Mouse (Mus musculus): Measurements from ENCODE around the gene Scrt2. TPM values are rescaled to one million over a fixed set of nuclear protein-coding genes. Genes with fewer than 3 reads are reported as not detected.
A peak's percentile ranks its signal among the peaks of the same experiment; 100 is the strongest.

Gene Scrt2
- total RNA-seq, 2 experiments from 2014 or later: 9.0 to 9.1 TPM

DNA sequence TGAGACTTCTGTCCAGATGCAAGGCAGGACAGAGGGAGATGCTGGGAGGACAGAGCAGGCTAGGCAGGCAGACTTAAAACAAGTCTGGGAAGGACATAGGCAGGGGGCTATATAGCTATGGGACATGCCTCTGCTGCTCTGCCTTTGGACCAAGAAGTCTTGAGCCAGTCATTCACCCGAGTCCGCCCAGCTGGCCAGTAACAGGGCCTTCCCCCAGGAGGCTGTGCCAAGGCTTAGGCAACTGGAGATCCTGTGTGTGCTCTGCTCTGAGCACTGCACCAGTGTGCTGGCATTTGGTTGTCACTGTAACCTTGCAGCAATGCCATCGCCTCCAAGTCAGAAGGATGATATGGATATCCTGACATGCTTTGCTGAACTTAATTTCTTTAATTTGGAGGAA lies 4.0 kb upstream of the Scrt2 start:
- intact Hi-C loops (cut with DNase I): no loop called here

DNA sequence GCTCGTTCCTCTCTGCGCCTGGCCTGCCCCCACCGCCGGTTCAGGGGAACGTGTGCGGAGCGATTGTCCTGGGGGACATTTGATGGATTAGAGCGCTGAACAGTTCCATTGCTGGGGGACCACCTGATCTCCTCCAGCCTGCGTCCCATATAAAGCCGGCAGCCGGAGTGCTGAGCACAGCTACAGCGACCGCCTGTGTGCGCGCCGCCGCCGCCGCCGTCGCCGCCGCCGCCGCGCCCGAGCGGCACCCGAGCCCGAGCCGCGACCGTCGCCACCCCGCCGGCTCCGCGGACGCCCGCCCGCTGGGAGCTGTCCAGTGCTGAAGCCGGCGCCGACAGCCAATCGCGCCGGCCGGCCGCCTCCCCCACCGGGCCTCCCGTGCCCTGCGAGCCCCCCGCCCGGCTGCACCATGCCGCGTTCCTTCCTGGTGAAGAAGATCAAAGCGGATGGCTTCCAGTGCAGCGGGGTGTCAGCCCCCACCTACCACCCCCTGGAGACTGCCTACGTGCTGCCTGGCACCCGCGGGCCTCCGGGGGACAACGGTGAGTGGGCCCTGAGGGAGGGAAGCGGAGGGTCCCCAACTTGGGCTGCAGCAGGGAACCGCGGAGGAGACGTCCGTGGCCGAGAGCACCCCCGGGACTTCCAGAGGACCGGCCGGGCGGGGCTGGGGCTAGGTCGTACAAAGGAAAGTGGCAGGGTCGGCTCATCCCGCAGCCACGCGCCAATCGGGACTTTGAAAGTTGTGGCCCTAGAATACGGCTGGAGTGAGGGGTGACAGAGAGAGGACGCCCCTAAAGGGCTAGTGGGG lies 516 bp downstream of the Scrt2 start:
- intact Hi-C loops (cut with DNase I): loop anchor here (5.0 kb wide), 1 partner anchor 50 kb away; no protein-coding TSS in a partner anchor
- DNase-seq (ENCODE audit: low spot score in 2 of 2): peak; percentile 63 to 69

More for the DNA sequence above, 4.0 kb upstream of the Scrt2 start:
- no peak for DNase-seq (ENCODE audit: low spot score in 2 of 2)

DNA sequence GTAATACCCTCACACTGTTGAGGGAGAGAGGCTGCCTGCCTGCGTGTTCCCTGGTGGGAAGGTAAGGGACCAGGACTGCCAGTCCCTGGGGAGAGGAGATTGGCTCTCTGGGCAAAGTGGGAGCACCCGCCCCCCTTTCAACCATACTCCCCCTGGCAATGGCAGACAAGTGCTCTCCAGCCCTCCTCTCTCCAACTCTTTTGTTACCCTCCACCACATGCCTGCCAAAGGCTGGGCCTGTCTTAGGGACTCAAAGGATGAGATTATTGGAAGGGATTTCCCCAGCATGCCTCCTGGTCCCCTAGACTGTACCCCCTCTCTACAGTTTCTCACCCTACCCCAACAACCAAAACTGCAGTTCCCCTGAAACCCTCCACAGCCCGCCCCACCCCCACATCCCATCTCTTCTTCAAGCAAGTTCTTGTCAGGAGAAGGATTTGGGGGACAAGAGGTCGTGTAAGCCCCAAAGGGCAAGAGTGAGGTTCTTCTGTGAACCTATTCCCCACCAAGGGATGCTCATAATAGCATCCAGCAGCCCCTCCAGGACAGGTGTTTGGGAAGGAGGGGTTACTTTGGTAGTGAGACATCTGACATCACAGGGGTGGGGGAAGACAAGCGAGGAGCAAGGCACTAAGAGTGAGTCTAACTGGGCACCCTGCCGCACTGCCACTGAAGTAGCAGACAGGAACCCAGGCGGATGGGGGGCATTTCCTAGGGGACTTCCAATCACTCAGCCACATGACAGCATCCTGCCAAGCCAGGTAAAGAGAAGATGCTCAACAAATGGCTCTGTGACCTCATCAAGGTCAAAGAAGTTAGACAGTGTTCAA lies 1.3 kb downstream of the Scrt2 start:
- intact Hi-C loops (cut with DNase I): loop anchor here (5.0 kb wide), 1 partner anchor 50 kb away; no protein-coding TSS in a partner anchor
- no peak for DNase-seq (ENCODE audit: low spot score in 2 of 2)

DNA sequence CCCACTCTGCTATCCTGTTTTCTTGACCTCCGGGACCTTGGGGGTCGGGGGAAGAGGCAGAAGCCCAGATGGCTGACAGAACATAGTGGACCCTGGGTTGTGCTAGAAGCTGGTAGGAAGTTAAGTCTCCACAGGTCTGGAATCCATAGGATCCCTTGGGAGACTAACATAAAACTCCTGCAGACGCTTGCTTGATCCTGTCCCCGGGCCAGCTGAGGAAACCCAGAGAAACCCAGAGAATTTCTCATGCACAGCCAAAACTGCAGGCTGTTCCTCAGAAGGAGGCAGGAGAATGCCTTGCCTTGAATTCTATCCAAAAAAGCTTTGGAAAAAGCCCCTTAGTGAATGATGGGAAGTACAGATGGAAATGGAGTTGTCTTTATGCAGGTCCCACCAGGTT lies 2.1 kb downstream of the Scrt2 start:
- intact Hi-C loops (cut with DNase I): loop anchor here (5.0 kb wide), 1 partner anchor 51 kb away; no protein-coding TSS in a partner anchor

DNA sequence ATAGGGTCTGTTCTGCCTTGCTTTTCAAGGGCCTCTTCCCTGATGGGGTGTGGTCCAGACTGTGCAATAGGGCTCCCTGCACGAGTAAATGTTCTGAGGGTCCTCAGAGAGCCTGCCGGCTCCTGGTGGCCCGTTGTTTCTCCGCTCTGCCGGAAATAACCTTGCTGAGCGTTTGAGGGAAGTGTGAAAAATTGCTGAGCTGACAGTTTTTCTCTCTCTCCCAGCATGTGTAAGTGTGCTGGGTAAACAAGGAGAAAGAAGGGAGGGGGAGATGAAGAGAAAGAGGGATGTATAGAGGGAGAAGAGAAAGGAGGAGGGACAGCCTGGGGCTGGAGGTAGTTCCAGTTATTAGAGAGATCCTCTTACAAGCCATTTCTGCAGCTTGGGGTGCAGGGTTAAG lies 3.0 kb downstream of the Scrt2 start:
- no peak for DNase-seq (ENCODE audit: low spot score in 2 of 2)
- intact Hi-C loops (cut with DNase I): loop anchor here (5.0 kb wide), 1 partner anchor 52 kb away; no protein-coding TSS in a partner anchor

More for the DNA sequence above, 2.1 kb downstream of the Scrt2 start:
- no peak for DNase-seq (ENCODE audit: low spot score in 2 of 2)

DNA sequence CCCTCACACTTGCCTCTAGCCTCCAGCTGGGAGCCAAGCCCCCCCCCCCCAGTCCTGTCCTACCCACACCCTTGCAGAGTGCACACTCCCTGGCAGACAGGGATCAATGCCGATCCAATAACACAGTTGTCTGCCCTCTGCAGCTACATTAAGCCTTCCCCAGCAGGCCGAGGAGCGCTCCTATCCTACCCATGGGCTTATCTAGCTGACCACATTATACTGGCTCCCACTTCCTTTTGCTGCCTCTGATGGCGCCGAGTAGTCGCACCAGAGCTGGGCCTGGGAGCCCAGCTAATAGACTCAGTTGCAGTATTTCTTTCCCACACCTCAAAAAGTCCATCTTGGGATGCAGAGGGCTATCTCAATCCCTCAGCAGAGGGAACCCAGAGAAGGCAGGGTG lies 4.1 kb downstream of the Scrt2 start:
- no peak for DNase-seq (ENCODE audit: low spot score in 2 of 2)
- intact Hi-C loops (cut with DNase I): no loop called here

DNA sequence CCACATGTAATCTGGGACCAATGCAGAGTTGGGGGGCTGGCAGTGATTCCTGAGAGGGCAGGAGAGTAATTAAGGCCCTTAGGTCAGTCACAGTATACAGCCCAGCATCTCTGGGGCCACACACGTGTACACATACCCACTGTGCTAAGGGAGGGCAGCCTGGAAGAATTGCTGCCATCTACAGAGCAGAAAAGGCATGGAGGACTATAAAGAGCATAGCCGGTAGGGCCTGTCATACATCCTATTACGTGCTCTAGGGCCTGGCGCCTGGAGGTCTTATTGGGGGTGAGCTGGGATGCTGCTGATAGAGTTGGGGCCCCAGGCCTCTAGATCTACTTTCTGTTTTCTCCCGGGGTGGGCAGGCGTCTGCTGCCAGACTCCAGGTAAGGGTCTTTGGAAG lies 5.1 kb downstream of the Scrt2 start:
- intact Hi-C loops (cut with DNase I): no loop called here
- no peak for DNase-seq (ENCODE audit: low spot score in 2 of 2)

DNA sequence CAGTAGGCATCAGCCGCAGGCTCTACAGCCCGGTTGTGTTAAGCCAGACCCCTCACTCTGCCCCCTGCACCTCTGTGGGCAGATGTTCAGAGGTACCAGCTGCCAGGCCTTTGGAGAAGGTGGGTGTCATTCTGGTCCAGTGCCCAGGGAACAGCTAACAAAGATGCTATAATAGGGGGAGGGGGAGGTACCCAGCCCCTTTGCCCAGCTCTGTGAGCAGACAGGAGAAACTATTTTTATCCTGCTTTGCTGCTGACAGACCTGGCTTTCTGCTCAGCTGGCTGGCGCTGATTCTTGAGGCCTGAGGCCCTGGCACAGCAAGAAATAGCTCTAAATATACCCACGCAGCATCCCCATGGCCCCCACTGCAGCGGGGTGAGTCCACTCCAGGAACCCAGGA lies 5.8 kb downstream of the Scrt2 start:
- peak in 1 of 2 experiments; percentile 80 for DNase-seq (ENCODE audit: low spot score in 2 of 2)
- intact Hi-C loops (cut with DNase I): no loop called here

DNA sequence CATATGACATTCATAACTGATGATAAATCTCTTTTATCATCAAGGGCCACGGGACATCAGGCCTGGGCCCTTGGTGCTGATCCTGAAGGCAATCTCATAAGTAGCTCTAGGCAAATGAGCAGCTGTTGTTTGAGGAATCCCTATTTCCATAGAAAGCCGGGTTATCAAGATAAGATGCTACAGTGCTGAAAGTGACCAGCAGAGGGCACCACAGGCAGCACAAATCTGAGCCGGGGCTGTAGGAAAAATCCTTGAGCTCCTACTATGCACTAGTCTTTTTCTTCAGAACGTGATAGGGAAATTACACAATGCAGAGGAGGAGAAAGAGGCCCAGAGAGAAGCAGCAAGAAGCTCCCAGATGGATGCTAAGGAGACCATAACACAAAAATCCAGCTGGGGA lies 7.7 kb downstream of the Scrt2 start:
- DNase-seq (ENCODE audit: low spot score in 2 of 2): peak; percentile 80 to 82
- intact Hi-C loops (cut with DNase I): no loop called here

DNA sequence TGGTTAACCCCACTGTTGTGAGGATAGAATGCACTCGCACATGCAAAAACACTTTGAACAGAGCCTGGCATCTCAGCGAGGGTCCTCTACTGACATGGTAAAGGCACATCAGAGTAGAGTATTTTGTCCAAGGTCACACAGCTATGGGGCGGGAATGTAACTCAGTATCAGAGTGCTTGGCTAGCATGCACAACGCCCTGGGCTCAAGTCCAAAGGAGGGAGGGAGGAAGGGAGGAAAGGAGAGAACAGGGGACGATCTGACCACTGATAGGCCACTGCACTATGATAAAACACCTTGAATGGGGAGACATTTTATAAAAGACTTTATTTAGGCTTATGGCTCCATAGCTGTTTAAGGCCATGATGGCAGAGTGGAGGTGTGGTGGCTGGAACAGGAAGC lies 8.3 kb downstream of the Scrt2 start:
- DNase-seq (ENCODE audit: low spot score in 2 of 2): no peak
- intact Hi-C loops (cut with DNase I): no loop called here

DNA sequence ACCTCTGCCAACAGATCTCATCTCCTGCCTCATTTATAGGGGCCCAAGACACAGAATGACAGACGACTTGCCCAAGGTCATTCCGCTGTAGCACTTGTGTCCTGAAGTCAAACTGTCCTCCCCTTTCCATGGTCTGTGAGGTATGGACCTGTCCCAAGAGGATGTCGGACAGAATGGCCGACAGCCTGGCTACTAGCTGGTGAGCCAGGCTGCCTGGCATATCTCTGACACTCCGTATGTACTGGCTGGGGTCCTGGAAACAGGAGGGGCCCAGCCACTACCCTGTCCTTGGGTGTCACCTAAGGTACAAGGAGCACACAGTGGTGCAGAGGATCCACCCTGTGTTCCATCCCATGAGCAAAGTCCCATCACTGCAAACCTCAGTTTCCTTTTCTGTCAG lies 9.2 kb downstream of the Scrt2 start:
- intact Hi-C loops (cut with DNase I): no loop called here

DNA sequence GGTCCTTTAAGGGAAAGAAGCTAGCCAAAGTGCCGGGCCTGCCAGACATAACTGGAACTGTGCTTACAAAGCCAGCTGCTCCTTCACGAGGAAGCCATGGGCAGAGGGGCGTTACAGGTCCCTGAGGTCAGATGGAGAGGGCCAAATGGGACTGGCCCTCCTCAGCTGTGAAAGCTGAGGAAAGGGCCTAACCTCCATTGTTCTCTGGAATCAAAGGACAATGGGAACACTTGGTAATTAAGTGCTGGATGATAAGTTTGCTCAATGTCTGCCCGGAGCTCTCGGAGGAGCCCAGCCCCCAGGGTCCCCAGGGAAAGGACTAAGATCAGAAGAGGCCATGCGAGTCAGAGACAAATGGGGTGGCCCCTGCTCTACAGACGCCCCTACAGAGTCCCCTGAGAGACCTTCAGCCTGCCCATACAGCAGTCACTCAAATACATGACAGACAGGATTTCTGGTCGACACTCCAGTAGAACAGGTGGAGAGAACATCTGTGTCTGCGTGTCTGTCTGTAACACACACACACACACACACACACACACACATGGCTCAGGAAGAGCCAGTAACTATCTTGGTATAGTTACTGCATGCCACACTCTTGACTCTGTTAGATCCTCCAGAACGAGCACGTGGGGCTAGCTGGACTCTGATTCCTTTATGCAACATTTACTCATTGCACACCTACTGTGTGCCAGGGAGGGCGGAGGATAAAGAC lies 10.2 kb downstream of the Scrt2 start:
- intact Hi-C loops (cut with DNase I): no loop called here
- DNase-seq (ENCODE audit: low spot score in 2 of 2): no peak

More for the DNA sequence above, 9.2 kb downstream of the Scrt2 start:
- DNase-seq (ENCODE audit: low spot score in 2 of 2): no peak

DNA sequence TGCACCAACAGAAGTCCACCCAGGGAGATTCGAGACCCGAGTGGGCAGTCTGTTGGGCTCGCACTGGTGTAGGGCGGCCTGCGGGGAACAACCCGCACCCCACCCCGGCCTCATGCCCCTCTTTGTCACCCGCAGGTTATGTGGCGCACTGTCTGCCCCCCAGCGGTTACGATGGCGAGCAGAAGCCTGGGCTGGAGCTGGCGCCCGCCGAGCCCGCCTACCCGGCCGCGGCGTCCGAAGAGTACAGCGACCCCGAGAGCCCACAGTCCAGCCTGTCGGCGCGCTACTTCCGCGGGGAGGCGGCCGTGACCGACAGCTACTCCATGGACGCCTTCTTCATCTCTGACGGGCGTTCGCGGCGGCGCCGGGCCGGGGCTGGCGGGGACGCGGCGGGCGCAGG lies 11.6 kb downstream of the Scrt2 start:
- intact Hi-C loops (cut with DNase I): no loop called here
- DNase-seq (ENCODE audit: low spot score in 2 of 2): no peak

DNA sequence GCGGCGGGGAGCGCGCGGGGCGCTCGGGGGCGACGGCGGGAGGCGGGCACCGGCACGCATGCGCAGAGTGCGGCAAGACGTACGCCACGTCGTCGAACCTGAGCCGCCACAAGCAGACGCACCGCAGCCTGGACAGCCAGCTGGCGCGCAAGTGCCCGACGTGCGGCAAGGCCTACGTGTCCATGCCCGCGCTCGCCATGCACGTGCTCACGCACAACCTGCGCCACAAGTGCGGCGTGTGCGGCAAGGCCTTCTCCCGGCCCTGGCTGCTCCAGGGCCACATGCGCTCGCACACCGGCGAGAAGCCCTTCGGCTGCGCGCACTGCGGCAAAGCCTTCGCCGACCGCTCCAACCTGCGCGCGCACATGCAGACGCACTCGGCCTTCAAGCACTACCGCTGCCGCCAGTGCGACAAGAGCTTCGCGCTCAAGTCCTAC lies 12.0 kb downstream of the Scrt2 start:
- intact Hi-C loops (cut with DNase I): no loop called here
- DNase-seq (ENCODE audit: low spot score in 2 of 2): peak; percentile 58 to 62

DNA sequence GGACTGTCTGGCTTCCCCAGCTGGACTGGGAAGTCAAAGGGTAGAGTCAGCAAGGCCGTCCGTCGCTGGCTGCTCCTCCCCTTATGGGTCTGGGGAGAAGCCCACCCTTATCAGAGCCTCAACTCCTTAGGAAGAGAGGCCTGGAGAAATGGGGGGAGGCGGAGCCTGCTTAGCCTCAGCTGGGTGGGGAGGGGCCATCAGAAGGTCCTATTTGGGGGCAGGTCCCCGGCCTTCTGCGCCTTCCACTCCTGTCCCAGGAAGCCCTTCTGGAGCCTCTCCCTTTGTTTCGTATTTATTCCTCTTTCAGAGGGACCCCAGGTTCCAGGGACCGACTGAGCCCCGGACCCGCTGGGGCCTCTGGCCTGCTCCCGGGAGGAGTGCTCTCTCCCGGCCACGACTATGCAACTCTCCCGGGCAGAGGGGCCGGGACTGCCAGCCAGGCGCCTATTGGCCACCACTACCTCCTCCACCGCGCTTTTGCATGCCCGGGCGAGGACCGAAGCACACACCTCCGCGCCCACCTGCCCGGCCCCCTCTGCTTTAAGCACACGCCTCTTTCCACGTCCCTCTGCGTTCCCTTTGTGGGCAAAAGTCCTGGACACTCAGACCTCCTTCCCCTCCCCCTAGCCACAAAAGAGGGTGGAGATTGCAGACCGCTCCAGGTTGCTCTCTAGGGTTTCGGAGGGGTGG lies 13.7 kb downstream of the Scrt2 start:
- intact Hi-C loops (cut with DNase I): no loop called here
- DNase-seq (ENCODE audit: low spot score in 2 of 2): no peak

DNA sequence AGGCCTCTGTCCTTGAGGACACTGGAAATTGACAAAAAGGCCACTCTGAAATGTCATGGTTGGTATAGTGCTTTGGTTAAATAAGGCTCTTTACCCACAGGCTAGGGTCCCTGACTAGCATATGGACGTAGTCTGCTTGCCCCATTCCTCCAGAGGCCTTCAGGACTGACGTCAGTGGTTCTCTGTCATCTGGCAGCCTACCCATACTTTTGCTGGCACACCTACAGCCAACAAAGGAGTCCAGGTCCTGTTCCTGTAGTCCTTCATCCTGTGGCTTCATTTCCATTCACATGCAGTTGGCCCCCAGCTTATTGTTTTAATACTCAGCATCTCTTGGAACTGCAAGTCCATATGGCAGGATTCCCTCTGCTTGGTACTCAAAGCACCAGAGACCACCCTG lies 15.6 kb downstream of the Scrt2 start:
- DNase-seq (ENCODE audit: low spot score in 2 of 2): no peak
- intact Hi-C loops (cut with DNase I): no loop called here

DNA sequence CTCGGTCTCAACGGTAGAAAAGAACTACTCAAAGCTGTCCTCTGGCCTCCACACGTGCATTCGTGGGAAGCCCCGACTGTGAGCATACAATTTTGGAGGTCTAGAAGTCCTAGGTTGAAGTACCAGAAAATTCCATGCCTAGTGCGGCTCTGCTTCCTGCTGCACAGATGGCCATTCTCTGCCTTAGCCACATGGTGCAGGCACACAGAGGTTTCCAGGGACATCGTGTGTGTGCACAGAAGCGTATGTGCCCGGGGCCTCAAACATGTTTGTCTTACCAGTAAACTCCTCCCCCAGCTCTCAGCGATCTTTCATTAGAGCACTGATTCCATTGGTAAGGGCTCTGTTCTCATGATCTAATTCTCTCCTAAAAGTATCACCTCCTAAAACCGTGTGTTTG lies 16.6 kb downstream of the Scrt2 start:
- intact Hi-C loops (cut with DNase I): no loop called here

DNA sequence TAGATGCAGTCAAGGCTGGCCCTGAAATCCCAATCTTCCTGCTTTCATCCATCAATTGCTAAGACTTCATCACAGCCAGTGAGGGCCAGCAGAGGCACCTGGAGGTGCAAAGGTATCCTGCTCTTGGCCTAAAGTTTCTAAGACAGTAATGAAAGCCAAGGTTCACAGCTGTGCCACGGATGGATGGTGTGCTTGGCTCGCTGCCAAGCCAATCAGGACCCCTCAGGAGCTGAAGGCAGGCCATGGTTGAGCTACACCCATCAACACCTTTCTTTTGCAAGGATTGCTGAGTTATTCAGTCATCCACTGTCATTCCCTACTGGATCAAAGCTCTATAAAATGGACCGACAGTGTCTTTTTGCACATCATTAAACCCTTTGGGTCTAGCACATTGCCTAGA lies 18.2 kb downstream of the Scrt2 start:
- intact Hi-C loops (cut with DNase I): no loop called here
- no peak for DNase-seq (ENCODE audit: low spot score in 2 of 2)

More for the DNA sequence above, 16.6 kb downstream of the Scrt2 start:
- no peak for DNase-seq (ENCODE audit: low spot score in 2 of 2)

DNA sequence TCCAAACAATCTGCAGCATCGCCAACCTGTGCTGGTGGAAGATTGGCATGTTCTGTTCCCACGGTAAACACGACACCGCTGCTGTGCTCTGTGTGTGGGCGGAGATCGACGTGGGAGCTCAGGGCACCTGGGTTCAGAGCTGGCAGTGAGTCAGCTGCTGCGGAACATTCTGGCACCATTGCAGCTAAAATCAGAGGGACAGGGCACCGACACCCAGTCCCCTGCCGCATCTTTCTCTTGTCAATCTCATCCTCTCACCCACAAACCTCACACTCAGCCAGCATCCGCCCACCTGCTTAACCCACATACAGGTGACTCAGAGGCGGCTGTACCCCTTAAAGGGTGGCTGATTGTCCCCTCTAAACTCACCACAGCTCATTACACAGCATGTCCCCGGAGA lies 20.4 kb downstream of the Scrt2 start:
- DNase-seq (ENCODE audit: low spot score in 2 of 2): peak; percentile 50 to 81
- intact Hi-C loops (cut with DNase I): no loop called here
